ENCODE assay signal across 8 mouse cellular contexts in genomic region chr5:72203734-72204073, GRCm38 (mm10). TPM values are rescaled to one million over a fixed set of nuclear protein-coding genes. Genes with fewer than 3 reads are reported as not detected.
DNase-seq lines count a peak whose midpoint lies in the region; ATAC-seq lines count a peak whose summit lies in the region.

No protein-coding gene starts in this region.

- no peak for DNase-seq in neural tube, embryonic 11.5 days (ENCODE audit: low spot score)
- DNase-seq in neural tube, embryonic 10.5 days (ENCODE audit: extremely low spot score, low spot score): no peak
- no peak for DNase-seq in forebrain, embryonic 11.5 days (ENCODE audit: low spot score)
- DNase-seq in Muller cell, postnatal 12 days (ENCODE audit: inconsistent ontology term): no peak
- DNase-seq in gastrocnemius, postnatal 4 days (ENCODE audit: low spot score in 2 of 2): no peak
- DNase-seq in gastrocnemius, postnatal 36 days: no peak

- H3K27me3 ChIP-seq in neural tube, embryonic 11.5 days (ENCODE audit: control insufficient read depth, insufficient read depth, low read length): no peaks in the 10 kb centered on the region
- H3K27me3 ChIP-seq in forebrain, embryonic 11.5 days (ENCODE audit: control insufficient read depth, insufficient read depth, low read length): no peaks in the 10 kb centered on the region
- no peaks in the 10 kb centered on the region for H3K27me3 ChIP-seq in limb, embryonic 15.5 days
- no peaks in the 10 kb centered on the region for H3K27me3 ChIP-seq in stomach, embryonic 16.5 days (ENCODE audit: control insufficient read depth, insufficient read depth, low read length)

- no peaks in the 10 kb centered on the region for H3K36me3 ChIP-seq in neural tube, embryonic 11.5 days (ENCODE audit: control insufficient read depth, insufficient read depth, low read length)
- no peaks in the 10 kb centered on the region for H3K36me3 ChIP-seq in forebrain, embryonic 11.5 days (ENCODE audit: control insufficient read depth, insufficient read depth, low read length)
- H3K36me3 ChIP-seq in limb, embryonic 15.5 days: no peaks in the 10 kb centered on the region
- H3K36me3 ChIP-seq in stomach, embryonic 16.5 days (ENCODE audit: control insufficient read depth, insufficient read depth, low read length): no peaks in the 10 kb centered on the region

- H3K4me2 ChIP-seq in neural tube, embryonic 11.5 days (ENCODE audit: low read depth): peak overlapping the region; percentile 69
- peak overlapping the region; percentile 57 for H3K4me2 ChIP-seq in forebrain, embryonic 11.5 days (ENCODE audit: low read depth, low read length, severe bottlenecking)
- peak overlapping the region; percentile 72 for H3K4me2 ChIP-seq in limb, embryonic 15.5 days
- H3K4me2 ChIP-seq in stomach, embryonic 16.5 days (ENCODE audit: low read depth, low read length): peak overlapping the region; percentile 92

- no peak overlapping the region; the same call in 1 of the 2 replicates for H3K9ac ChIP-seq in neural tube, embryonic 11.5 days (ENCODE audit: low read length)
- peak overlapping the region; percentile 46; the same call in 1 of the 2 replicates for H3K9ac ChIP-seq in forebrain, embryonic 11.5 days (ENCODE audit: low read length)
- H3K9ac ChIP-seq in limb, embryonic 15.5 days: no peak overlapping the region
- H3K9ac ChIP-seq in stomach, embryonic 16.5 days (ENCODE audit: low read length): peak overlapping the region; percentile 77

- ATAC-seq in neural tube, embryonic 11.5 days (ENCODE audit: insufficient read depth, low FRiP score, low TSS enrichment): no peak
- ATAC-seq in forebrain, embryonic 11.5 days (replicated peaks; ENCODE audit: low FRiP score): 0 out of 2 replicates have a peak, but pooled peaks have one; percentile 8
- no peak for ATAC-seq in limb, embryonic 15.5 days (ENCODE audit: insufficient number of reproducible peaks, low FRiP score, low TSS enrichment, low read depth)
- ATAC-seq in stomach, embryonic 16.5 days (ENCODE audit: insufficient read depth, low FRiP score): no peak

- WGBS in neural tube, embryonic 11.5 days: 11% methylated on average over 10 of the region's 10 CpGs
- 14% methylated on average over 10 of the region's 10 CpGs for WGBS in forebrain, embryonic 11.5 days
- whole genome bisulfite sequencing in limb, embryonic 15.5 days: 4% methylated on average over 10 of the region's 10 CpGs
- WGBS in stomach, embryonic 16.5 days: 7% methylated on average over 10 of the region's 10 CpGs

- H3K4me1 ChIP-seq in neural tube, embryonic 11.5 days (ENCODE audit: control insufficient read depth, insufficient read depth, low read length): no peaks in the 10 kb centered on the region
- no peaks in the 10 kb centered on the region for H3K4me1 ChIP-seq in forebrain, embryonic 11.5 days (replicated peaks; ENCODE audit: control insufficient read depth, insufficient read depth, low read length)
- peaks cover 12% of the 10 kb centered on the region; the same call in 1 of the 2 replicates for H3K4me1 ChIP-seq in limb, embryonic 15.5 days
- H3K4me1 ChIP-seq in stomach, embryonic 16.5 days (ENCODE audit: control insufficient read depth, insufficient read depth, low read length): peaks cover 7% of the 10 kb centered on the region

- peak overlapping the region; percentile 41 for H3K4me3 ChIP-seq in neural tube, embryonic 11.5 days (ENCODE audit: low read depth, low read length)
- H3K4me3 ChIP-seq in forebrain, embryonic 11.5 days (ENCODE audit: low read depth, low read length): peak overlapping the region; percentile 41
- H3K4me3 ChIP-seq in limb, embryonic 15.5 days: peak overlapping the region; percentile 57
- peak overlapping the region; percentile 72 for H3K4me3 ChIP-seq in stomach, embryonic 16.5 days (replicated peaks; ENCODE audit: low read length)

- intact Hi-C loops in gastrocnemius, postnatal 36 days (cut with DNase I): no loop called here

- no peaks in the 10 kb centered on the region for H3K9me3 ChIP-seq in neural tube, embryonic 11.5 days (ENCODE audit: control insufficient read depth, low read length)
- no peaks in the 10 kb centered on the region for H3K9me3 ChIP-seq in forebrain, embryonic 11.5 days (ENCODE audit: control insufficient read depth, low read length)
- no peaks in the 10 kb centered on the region for H3K9me3 ChIP-seq in limb, embryonic 15.5 days
- H3K9me3 ChIP-seq in stomach, embryonic 16.5 days (replicated peaks; ENCODE audit: control insufficient read depth, low read length): no peaks in the 10 kb centered on the region

- H3K27ac ChIP-seq in neural tube, embryonic 11.5 days (ENCODE audit: low read depth, low read length): no peak overlapping the region
- no peak overlapping the region for H3K27ac ChIP-seq in forebrain, embryonic 11.5 days (ENCODE audit: low read depth, low read length)
- peak overlapping the region; percentile 62; the same call in 1 of the 2 replicates for H3K27ac ChIP-seq in limb, embryonic 15.5 days
- peak overlapping the region; percentile 73 for H3K27ac ChIP-seq in stomach, embryonic 16.5 days (ENCODE audit: low read length)

RNA-seq across cellular contexts. Expression of gene Commd8, which starts 35.7 kb away (rescaled TPM):
- polyA plus RNA-seq in neural tube, embryonic 11.5 days (2014; fragmentation: Nextera tagmentation; extraction: Ambion mirVana): 160 and 163 TPM in 2 replicates
- polyA plus RNA-seq in forebrain, embryonic 11.5 days (2014; fragmentation: Nextera tagmentation; extraction: Ambion mirVana): 146 and 170 TPM in 2 replicates
- 157 and 177 TPM in 2 replicates for polyA plus RNA-seq in limb, embryonic 15.5 days (2015; fragmentation: Nextera tagmentation; extraction: Ambion mirVana)
- 133 and 136 TPM in 2 replicates for polyA plus RNA-seq in stomach, embryonic 16.5 days (2015; fragmentation: Nextera tagmentation; extraction: Ambion mirVana)
- 10 to 100 TPM; 35.2 to 36.1 TPM for total RNA-seq in gastrocnemius, postnatal 4 days (2021)
- 10 to 100 TPM; 26.4 to 29.1 TPM for total RNA-seq in gastrocnemius, postnatal 36 days (2021)

Comparison
In these comparisons a context has a peak if more than half of its experiments do, and no peak if none do; other contexts are left out.
1. H3K27ac ChIP-seq: peak in limb, embryonic 15.5 days (single experiment) and stomach, embryonic 16.5 days (single experiment); none in neural tube, embryonic 11.5 days (single experiment) and forebrain, embryonic 11.5 days (single experiment).
2. H3K9ac ChIP-seq: peak in forebrain, embryonic 11.5 days (single experiment) and stomach, embryonic 16.5 days (single experiment); none in neural tube, embryonic 11.5 days (single experiment) and limb, embryonic 15.5 days (single experiment).
3. Peak in every context shown above with its lines, with median percentiles within 50 percentile points of each other: H3K4me2 ChIP-seq and H3K4me3 ChIP-seq.